ENCODE assay signal across 8 mouse cellular contexts in the genomic region with DNA sequence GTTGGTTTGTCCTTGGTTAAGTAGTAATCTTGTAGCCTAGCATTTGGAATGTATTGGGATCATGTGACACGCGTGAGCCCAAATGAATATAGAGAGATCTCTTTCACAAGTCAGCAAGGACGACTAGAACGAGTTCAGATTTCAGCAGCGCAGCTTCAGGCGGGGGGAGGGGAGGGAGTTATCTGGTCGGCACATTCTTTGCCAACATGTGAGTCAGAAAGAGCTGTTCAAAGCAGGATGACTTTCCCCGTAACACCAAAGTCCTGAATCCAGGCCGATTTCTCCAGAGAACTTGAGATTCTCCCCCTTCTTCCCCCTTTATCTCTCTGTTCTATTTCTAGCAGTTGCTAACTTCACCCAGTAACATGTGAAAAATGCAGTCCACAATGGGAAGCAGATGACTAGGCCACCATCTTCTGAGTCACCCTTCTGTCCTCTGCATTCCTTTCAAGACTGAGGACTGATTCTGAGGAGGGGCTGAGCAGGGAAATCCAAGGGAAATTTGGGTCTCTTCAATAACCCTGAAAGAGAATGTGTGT.
DNase-seq lines count a peak whose midpoint lies in the region; ATAC-seq and TF ChIP-seq lines count a peak whose summit lies in the region.

No protein-coding gene starts in this region.

- 35% methylated on average over 9 of the region's 9 CpGs for whole genome bisulfite sequencing in lung, postnatal 0 days

- no peaks in the 10 kb centered on the region for H3K27me3 ChIP-seq in lung, postnatal 0 days (replicated peaks; ENCODE audit: insufficient read depth, low read length)

- no peak for TF ChIP-seq CTCF in lung, postnatal 0 days (IDR thresholded peaks at IDR 0.05)

- no peak overlapping the region for H3K4me2 ChIP-seq in lung, postnatal 0 days (replicated peaks; ENCODE audit: low read depth, low read length)

- peak; percentile 53 for ATAC-seq in lung, postnatal 0 days

- intact Hi-C loops in gastrocnemius, postnatal 36 days (cut with DNase I), result no loop called here

- H3K4me1 ChIP-seq in lung, postnatal 0 days (ENCODE audit: insufficient read depth, low read depth, low read length), result no peaks in the 10 kb centered on the region

- no peak overlapping the region for H3K9ac ChIP-seq in lung, postnatal 0 days (replicated peaks; ENCODE audit: low read depth)

- H3K4me3 ChIP-seq in lung, postnatal 0 days (ENCODE audit: low read depth, low read length), result no peak overlapping the region

- no peak overlapping the region for H3K27ac ChIP-seq in lung, postnatal 0 days (ENCODE audit: low read length)

- H3K36me3 ChIP-seq in lung, postnatal 0 days (ENCODE audit: insufficient read depth, low read length), result no peaks in the 10 kb centered on the region

- no peak for TF ChIP-seq EP300 in lung, postnatal 0 days (IDR thresholded peaks at IDR 0.05)

- H3K9me3 ChIP-seq in lung, postnatal 0 days (ENCODE audit: low read length), result no peaks in the 10 kb centered on the region

- DNase-seq in frontal cortex, postnatal 36 days (ENCODE audit: low spot score in 2 of 2), result peak; percentile 13 to 19
- DNase-seq in frontal cortex, postnatal 25 days (ENCODE audit: low spot score in 2 of 2), result no peak
- DNase-seq in adrenal gland, adult 18-20 months (ENCODE audit: low spot score in 2 of 2), result peak; percentile 25 to 44
- DNase-seq in gastrocnemius, postnatal 36 days, result peak; percentile 22 to 67
- DNase-seq in lung, postnatal 0 days (ENCODE audit: low spot score), result peak; percentile 65
- DNase-seq in natural killer cell, adult 2 months (ENCODE audit: low spot score in 2 of 2), result no peak
- DNase-seq in kidney, adult 11 months, result no peak
- no peak for DNase-seq in layer of hippocampus, postnatal 14 days (ENCODE audit: low spot score in 2 of 2)

Comparison
In these comparisons a context has a peak if more than half of its experiments do, and no peak if none do; other contexts are left out.
1. DNase-seq: peak in frontal cortex, postnatal 36 days (2 of 2), adrenal gland, adult 18-20 months (2 of 2), gastrocnemius, postnatal 36 days (2 of 2) and lung, postnatal 0 days (single experiment); none in frontal cortex, postnatal 25 days (0 of 2), natural killer cell, adult 2 months (0 of 2), kidney, adult 11 months (single experiment) and layer of hippocampus, postnatal 14 days (0 of 2).